Mouse (Mus musculus): ENCODE measurements around the gene Lrp8.

Lrp8 gene

GRCm38 (mm10) chr4:107807796-107808195 is 5.7 kb downstream of the Lrp8 start:
- DNase-seq (ENCODE audit: extremely low read depth, low read depth, low spot score), result no peak

- DNase-seq (ENCODE audit: extremely low read depth, low read depth, low spot score), result no peak
Measured at GRCm38 (mm10) chr4:107808655-107809054, 6.6 kb downstream of the Lrp8 start.

- DNase-seq (ENCODE audit: extremely low read depth, low read depth, low spot score), result no peak
Measured at GRCm38 (mm10) chr4:107811006-107811405, 8.9 kb downstream of the Lrp8 start.

- DNase-seq (ENCODE audit: extremely low read depth, low read depth, low spot score), result no peak
Measured at GRCm38 (mm10) chr4:107811716-107812330, 9.8 kb downstream of the Lrp8 start.

GRCm38 (mm10) chr4:107812336-107812735 is 10.3 kb downstream of the Lrp8 start:
- no peak for DNase-seq (ENCODE audit: extremely low read depth, low read depth, low spot score)

- no peak for DNase-seq (ENCODE audit: extremely low read depth, low read depth, low spot score)
Measured at GRCm38 (mm10) chr4:107816459-107816858, 14.4 kb downstream of the Lrp8 start.

- no peak for DNase-seq (ENCODE audit: extremely low read depth, low read depth, low spot score)
Measured at GRCm38 (mm10) chr4:107817463-107817862, 15.4 kb downstream of the Lrp8 start.

- DNase-seq (ENCODE audit: extremely low read depth, low read depth, low spot score), result no peak
Measured at GRCm38 (mm10) chr4:107819990-107820719, 18.1 kb downstream of the Lrp8 start.

- no peak for DNase-seq (ENCODE audit: extremely low read depth, low read depth, low spot score)
Measured at GRCm38 (mm10) chr4:107820856-107821619, 19.0 kb downstream of the Lrp8 start.

GRCm38 (mm10) chr4:107822936-107823411 is 20.9 kb downstream of the Lrp8 start:
- DNase-seq (ENCODE audit: extremely low read depth, low read depth, low spot score), result no peak

- no peak for DNase-seq (ENCODE audit: extremely low read depth, low read depth, low spot score)
Measured at GRCm38 (mm10) chr4:107823511-107823910, 21.4 kb downstream of the Lrp8 start.

- no peak for DNase-seq (ENCODE audit: extremely low read depth, low read depth, low spot score)
Measured at GRCm38 (mm10) chr4:107828727-107829218, 26.7 kb downstream of the Lrp8 start.

GRCm38 (mm10) chr4:107829675-107830074 is 27.6 kb downstream of the Lrp8 start:
- no peak for DNase-seq (ENCODE audit: extremely low read depth, low read depth, low spot score)

- DNase-seq (ENCODE audit: extremely low read depth, low read depth, low spot score), result no peak
Measured at GRCm38 (mm10) chr4:107830189-107830588, 28.1 kb downstream of the Lrp8 start.

- no peak for DNase-seq (ENCODE audit: extremely low read depth, low read depth, low spot score)
Measured at GRCm38 (mm10) chr4:107830821-107831221, 28.8 kb downstream of the Lrp8 start.

- no peak for DNase-seq (ENCODE audit: extremely low read depth, low read depth, low spot score)
Measured at GRCm38 (mm10) chr4:107831678-107832077, 29.6 kb downstream of the Lrp8 start.

- DNase-seq (ENCODE audit: extremely low read depth, low read depth, low spot score), result no peak
Measured at GRCm38 (mm10) chr4:107833525-107833924, 31.5 kb downstream of the Lrp8 start.

GRCm38 (mm10) chr4:107834643-107835314 is 32.7 kb downstream of the Lrp8 start:
- DNase-seq (ENCODE audit: extremely low read depth, low read depth, low spot score), result no peak

- no peak for DNase-seq (ENCODE audit: extremely low read depth, low read depth, low spot score)
Measured at GRCm38 (mm10) chr4:107835508-107835909, 33.4 kb downstream of the Lrp8 start.

GRCm38 (mm10) chr4:107836758-107837157 is 34.7 kb downstream of the Lrp8 start:
- DNase-seq (ENCODE audit: extremely low read depth, low read depth, low spot score), result no peak

GRCm38 (mm10) chr4:107837910-107838309 is 35.8 kb downstream of the Lrp8 start:
- DNase-seq (ENCODE audit: extremely low read depth, low read depth, low spot score), result no peak

Measured in fat pad, adult 2 months (tissue).